Mouse (Mus musculus): ENCODE data around the gene Gm8094.
"Not testable (repeated sequence)": the region's sequence is repeated elsewhere in the genome, so short reads cannot be mapped to it uniquely, and the experiment has no call there.

Gm8094 gene

GRCm38 (mm10) chr14:43076543-43076942 lies at the start of gene Gm8094:
Gene Gm8094 (minus strand): TSS chr14:43076643.
- DNase-seq = not testable (repeated sequence)

GRCm38 (mm10) chr14:43119673-43120072 lies 43.2 kb upstream of the Gm8094 start:
- not testable (repeated sequence) for DNase-seq

- not testable (repeated sequence) for DNase-seq
Observed at GRCm38 (mm10) chr14:43100301-43100700, 23.9 kb upstream of the Gm8094 start, which contains the start of gene Gm8104. Gene Gm8104 (plus strand): TSS chr14:43100601.

GRCm38 (mm10) chr14:43089103-43089919 lies 12.9 kb upstream of the Gm8094 start:
- DNase-seq = not testable (repeated sequence)

GRCm38 (mm10) chr14:43084936-43085730 lies 8.7 kb upstream of the Gm8094 start:
- DNase-seq = not testable (repeated sequence)

GRCm38 (mm10) chr14:43060179-43060578 lies 16.3 kb downstream of the Gm8094 start:
- not testable (repeated sequence) for DNase-seq

- not testable (repeated sequence) for DNase-seq
Observed at GRCm38 (mm10) chr14:43058063-43058462, 18.4 kb downstream of the Gm8094 start.
